Mouse (Mus musculus) bone marrow macrophage, adult 2 months (primary cell): ENCODE measurements at regions not wholly inside any gene's neighbourhood (a gene's known extent, or its start where the extent isn't known, plus 50 kb on each side); places are given as distances from the start of the nearest gene placed in this dataset.

Experiments used
- H3K27ac ChIP-seq: 2 replicates; pipeline ENCODE4 v1.5.1; 2012; ENCODE audit warnings: low read depth, low read length; ENCODE audit not compliant: insufficient read depth
- H3K4me1 ChIP-seq: 2 replicates; pipeline ENCODE4 v1.6.1; 2012; ENCODE audit warnings: low read length; ENCODE audit not compliant: control insufficient read depth, insufficient read depth
- H3K4me3 ChIP-seq: 2 replicates; pipeline ENCODE4 v1.5.1; 2012; ENCODE audit warnings: mild to moderate bottlenecking, low read length, moderate library complexity; ENCODE audit not compliant: insufficient read depth
- CTCF ChIP-seq: IDR thresholded peaks from 2 replicates; pipeline ENCODE4 v1.5.1; 2012; ENCODE audit warnings: low read depth, mild to moderate bottlenecking, low read length, moderate library complexity
- POLR2A ChIP-seq: IDR thresholded peaks from 2 replicates; pipeline ENCODE4 v1.6.1; 2012; ENCODE audit warnings: mild to moderate bottlenecking, low read depth, low read length, borderline replicate concordance

- TF ChIP-seq CTCF (no peak), POLR2A (no peak)
- no peak overlapping the region for H3K4me3 ChIP-seq
Observed at GRCm38 (mm10) chr12:26635253-26635652, 166.2 kb downstream of the Cmpk2 start.

GRCm38 (mm10) chr12:26631795-26632122 is 162.8 kb downstream of the Cmpk2 start:
- Histone ChIP-seq H3K27ac (no peak overlapping the region), H3K4me3 (no peak overlapping the region), H3K4me1 (no peaks in the 10 kb centered on the region)
- TF ChIP-seq CTCF (no peak), POLR2A (no peak)

More at GRCm38 (mm10) chr12:26635253-26635652, 166.2 kb downstream of the Cmpk2 start:
- Histone ChIP-seq H3K27ac (no peak overlapping the region), H3K4me1 (no peaks in the 10 kb centered on the region)

DNA sequence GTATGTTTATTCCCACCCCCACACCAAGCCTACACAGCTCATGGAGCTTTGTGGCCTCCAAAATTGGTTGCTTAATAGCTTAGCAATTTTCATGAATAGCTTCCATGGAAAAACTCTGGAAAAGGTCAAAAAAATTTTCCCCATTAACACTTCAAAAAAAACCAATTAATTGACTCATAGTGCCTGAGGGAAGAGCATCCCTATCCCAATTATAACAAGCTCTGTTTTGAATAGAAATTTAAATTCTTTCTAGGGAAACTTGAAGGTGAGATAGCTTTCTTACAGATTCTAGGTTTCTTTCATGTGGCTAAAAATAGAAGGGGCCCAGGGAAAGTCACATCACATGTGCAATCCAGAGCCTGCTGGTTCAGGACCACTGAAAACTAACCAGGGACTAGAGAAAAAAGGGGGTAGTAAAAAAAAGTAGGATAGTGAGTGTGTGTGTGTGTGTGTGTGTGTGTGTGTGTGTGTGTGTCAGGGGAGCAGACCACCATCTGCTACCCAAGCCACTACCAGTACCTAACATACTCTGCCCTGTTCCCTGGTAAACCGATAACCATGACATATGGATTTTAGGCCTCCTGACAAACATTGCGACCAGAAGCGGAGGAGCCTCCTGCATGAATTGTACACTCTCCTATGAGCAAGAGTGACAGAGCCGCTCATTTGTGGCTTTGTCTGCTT is 162.2 kb downstream of the Cmpk2 start:
- Histone ChIP-seq H3K4me3 (no peak overlapping the region), H3K4me1 (no peaks in the 10 kb centered on the region), H3K27ac (no peak overlapping the region)
- TF ChIP-seq POLR2A, result no peak
- TF ChIP-seq CTCF, result no peak

DNA sequence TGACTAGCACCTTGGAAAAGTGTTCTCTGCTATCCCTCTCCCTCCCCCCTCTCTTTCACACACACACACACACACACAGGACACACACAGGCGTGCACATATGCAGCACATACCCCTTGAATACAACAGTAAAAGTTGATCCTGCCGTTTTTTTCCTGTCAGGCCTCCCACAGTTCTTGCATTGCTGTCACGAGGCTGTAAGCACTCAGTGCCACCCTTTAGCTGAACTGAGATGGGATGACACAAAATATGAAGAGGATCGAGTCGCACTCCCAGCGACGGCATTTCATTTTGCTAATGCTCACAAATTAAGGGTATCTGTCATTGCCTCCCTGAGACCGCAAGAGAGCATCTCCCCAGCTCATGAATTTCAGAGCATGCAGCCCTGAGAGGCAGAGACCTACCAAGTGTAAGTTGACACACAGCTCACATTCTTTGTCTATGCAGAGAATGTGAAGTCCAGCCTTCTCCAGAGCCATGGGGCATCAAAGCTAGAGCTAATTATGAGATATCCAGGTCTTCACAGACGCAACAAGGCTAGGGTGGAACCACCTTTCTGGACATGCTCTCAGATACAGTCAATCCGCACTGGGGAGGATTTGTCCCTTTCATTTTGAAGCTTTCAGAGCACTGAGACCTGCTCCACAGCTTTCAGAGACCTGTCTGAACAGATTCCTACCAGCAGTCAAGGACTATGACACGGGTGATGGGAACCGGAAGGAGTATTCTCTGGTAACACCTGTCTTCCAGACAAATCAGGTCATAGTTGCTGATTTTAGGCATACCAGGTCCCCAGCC is 152.3 kb downstream of the Cmpk2 start:
- TF ChIP-seq POLR2A (no peak), CTCF (no peak)
- no peak overlapping the region for H3K27ac ChIP-seq
- no peak overlapping the region for H3K4me3 ChIP-seq
- no peaks in the 10 kb centered on the region for H3K4me1 ChIP-seq

DNA sequence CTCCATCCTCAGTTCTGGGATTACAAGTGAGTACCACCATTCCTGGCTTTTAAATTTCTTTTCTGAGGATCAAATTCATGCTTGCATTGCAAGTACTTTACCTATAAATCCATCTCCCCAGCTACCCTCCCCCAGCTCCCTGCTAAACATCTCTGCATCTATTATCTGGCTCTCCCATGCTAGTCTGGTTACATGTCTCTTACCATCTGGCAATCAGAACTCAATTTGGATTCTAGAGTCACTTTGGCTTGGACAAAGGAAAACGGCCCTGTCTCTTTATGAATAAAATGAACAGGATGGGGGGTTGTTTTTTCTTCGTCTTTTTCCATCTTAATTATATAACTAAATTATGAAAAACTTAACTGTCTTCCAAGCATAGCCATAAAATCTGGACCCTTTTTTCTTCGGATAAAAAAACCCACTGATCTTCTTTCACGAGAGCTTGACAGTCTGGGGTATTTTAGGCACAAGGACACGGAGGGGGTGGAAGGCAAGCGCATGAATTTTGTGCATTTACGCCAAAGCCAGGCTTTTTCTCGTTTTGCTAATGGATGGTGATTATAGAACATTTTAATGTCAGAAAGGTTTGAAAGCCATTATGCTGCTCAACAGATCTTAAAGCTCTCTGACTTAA is 151.6 kb downstream of the Cmpk2 start:
- TF ChIP-seq POLR2A, result no peak
- Histone ChIP-seq H3K4me1 (no peaks in the 10 kb centered on the region), H3K4me3 (no peak overlapping the region), H3K27ac (no peak overlapping the region)

GRCm38 (mm10) chr12:26617969-26618368 is 149.0 kb downstream of the Cmpk2 start:
- TF ChIP-seq CTCF (no peak), POLR2A (no peak)
- Histone ChIP-seq H3K27ac (no peak overlapping the region), H3K4me1 (no peaks in the 10 kb centered on the region), H3K4me3 (no peak overlapping the region)

GRCm38 (mm10) chr12:26613086-26613705 is 144.2 kb downstream of the Cmpk2 start:
- Histone ChIP-seq H3K4me1 (no peaks in the 10 kb centered on the region), H3K4me3 (no peak overlapping the region), H3K27ac (no peak overlapping the region)
- TF ChIP-seq POLR2A (no peak), CTCF (no peak)

DNA sequence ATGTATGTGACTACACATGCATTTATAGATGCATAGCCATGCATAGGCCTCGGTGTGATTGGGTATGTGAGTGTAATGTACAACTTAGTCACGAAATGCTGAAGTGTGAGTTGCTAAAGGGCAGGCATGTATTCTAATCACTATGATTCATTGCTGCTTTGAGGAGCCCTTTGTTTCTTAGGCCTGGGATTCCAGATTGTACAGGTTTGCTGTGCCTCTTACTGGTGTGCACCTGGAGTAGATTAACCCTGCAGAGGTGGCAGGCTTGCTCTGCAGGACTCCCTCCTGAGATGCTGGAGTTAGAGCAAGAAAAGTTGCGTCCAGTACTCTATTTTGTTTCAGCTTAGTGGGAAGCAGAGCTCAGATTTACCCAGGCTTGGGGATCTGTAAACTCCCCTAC is 141.1 kb downstream of the Cmpk2 start:
- no peak overlapping the region for H3K27ac ChIP-seq
- TF ChIP-seq CTCF, result no peak
- TF ChIP-seq POLR2A, result no peak

GRCm38 (mm10) chr12:26598501-26598900 is 129.5 kb downstream of the Cmpk2 start:
- no peak for TF ChIP-seq CTCF
- TF ChIP-seq POLR2A, result no peak
- no peaks in the 10 kb centered on the region for H3K4me1 ChIP-seq
- H3K4me3 ChIP-seq, result no peak overlapping the region
- no peak overlapping the region for H3K27ac ChIP-seq

More for the DNA sequence above, 141.1 kb downstream of the Cmpk2 start:
- no peak overlapping the region for H3K4me3 ChIP-seq
- no peaks in the 10 kb centered on the region for H3K4me1 ChIP-seq
